Mouse (Mus musculus): Measurements from ENCODE around the gene Zdhhc5. TPM values are rescaled to one million over a fixed set of nuclear protein-coding genes. Genes with fewer than 3 reads are reported as not detected.
A peak's percentile ranks its signal among the peaks of the same experiment; 100 is the strongest.

Gene Zdhhc5
- polyA plus RNA-seq, 1 experiment, result 14.6 TPM

- H3K4me1 ChIP-seq (ENCODE audit: control insufficient read depth, insufficient read depth, low read length), result no peaks in the 10 kb centered on the region
- H3K4me3 ChIP-seq (replicated peaks; ENCODE audit: control insufficient read depth, low read depth, low read length), result no peak overlapping the region
- H3K27ac ChIP-seq (ENCODE audit: control insufficient read depth, insufficient read depth, low read depth, low read length, poor library complexity), result no peak overlapping the region
- TF ChIP-seq CTCF (IDR thresholded peaks at IDR 0.05; ENCODE audit: control insufficient read depth, insufficient read depth, low read length) (no peak), POLR2A (IDR thresholded peaks at IDR 0.05; ENCODE audit: borderline replicate concordance, control insufficient read depth, low read depth, low read length) (no peak)
- WGBS, result 85% methylated on average over 1 of the region's 1 CpGs
Measured at GRCm38 (mm10) chr2:84703497-84703896, 11.5 kb downstream of the Zdhhc5 start.

GRCm38 (mm10) chr2:84695007-84695695, 19.8 kb downstream of the Zdhhc5 start:
- Histone ChIP-seq H3K27ac (ENCODE audit: control insufficient read depth, insufficient read depth, low read depth, low read length, poor library complexity) (no peak overlapping the region), H3K4me3 (replicated peaks; ENCODE audit: control insufficient read depth, low read depth, low read length) (no peak overlapping the region), H3K4me1 (ENCODE audit: control insufficient read depth, insufficient read depth, low read length) (no peaks in the 10 kb centered on the region)
- 91% methylated on average over 5 of the region's 5 CpGs for WGBS
- TF ChIP-seq POLR2A (IDR thresholded peaks at IDR 0.05; ENCODE audit: borderline replicate concordance, control insufficient read depth, low read depth, low read length), result no peak

GRCm38 (mm10) chr2:84690050-84690449, 24.9 kb downstream of the Zdhhc5 start:
- no peak overlapping the region for H3K27ac ChIP-seq (ENCODE audit: control insufficient read depth, insufficient read depth, low read depth, low read length, poor library complexity)
- no peak for TF ChIP-seq POLR2A (IDR thresholded peaks at IDR 0.05; ENCODE audit: borderline replicate concordance, control insufficient read depth, low read depth, low read length)
- TF ChIP-seq CTCF (IDR thresholded peaks at IDR 0.05; ENCODE audit: control insufficient read depth, insufficient read depth, low read length), result no peak
- 91% methylated on average over 12 of the region's 12 CpGs for WGBS
- H3K4me1 ChIP-seq (ENCODE audit: control insufficient read depth, insufficient read depth, low read length), result no peaks in the 10 kb centered on the region
- no peak overlapping the region for H3K4me3 ChIP-seq (replicated peaks; ENCODE audit: control insufficient read depth, low read depth, low read length)

- no peaks in the 10 kb centered on the region for H3K4me1 ChIP-seq (ENCODE audit: control insufficient read depth, insufficient read depth, low read length)
- WGBS, result 68% methylated on average over 2 of the region's 2 CpGs
- H3K27ac ChIP-seq (ENCODE audit: control insufficient read depth, insufficient read depth, low read depth, low read length, poor library complexity), result no peak overlapping the region
- TF ChIP-seq CTCF (IDR thresholded peaks at IDR 0.05; ENCODE audit: control insufficient read depth, insufficient read depth, low read length) (no peak), POLR2A (IDR thresholded peaks at IDR 0.05; ENCODE audit: borderline replicate concordance, control insufficient read depth, low read depth, low read length) (no peak)
- H3K4me3 ChIP-seq (replicated peaks; ENCODE audit: control insufficient read depth, low read depth, low read length), result no peak overlapping the region
Measured at GRCm38 (mm10) chr2:84688080-84688844, 26.7 kb downstream of the Zdhhc5 start.

- 64% methylated on average over 6 of the region's 6 CpGs for WGBS
- H3K27ac ChIP-seq (ENCODE audit: control insufficient read depth, insufficient read depth, low read depth, low read length, poor library complexity), result peak overlapping the region; percentile 94
- H3K4me3 ChIP-seq (replicated peaks; ENCODE audit: control insufficient read depth, low read depth, low read length), result peak overlapping the region; percentile 20
- H3K4me1 ChIP-seq (ENCODE audit: control insufficient read depth, insufficient read depth, low read length), result no peaks in the 10 kb centered on the region
- no peak for TF ChIP-seq CTCF (IDR thresholded peaks at IDR 0.05; ENCODE audit: control insufficient read depth, insufficient read depth, low read length)
Measured at GRCm38 (mm10) chr2:84682605-84683183, 32.3 kb downstream of the Zdhhc5 start.

- Histone ChIP-seq H3K4me3 (replicated peaks; ENCODE audit: control insufficient read depth, low read depth, low read length) (peak within 1 kb of the TSS; percentile 98), H3K4me1 (ENCODE audit: control insufficient read depth, insufficient read depth, low read length) (no peaks in the 10 kb centered on the region; the same call in 1 of the 2 replicates), H3K27ac (ENCODE audit: control insufficient read depth, insufficient read depth, low read depth, low read length, poor library complexity) (peak within 1 kb of the TSS; percentile 20; the same call in 1 of the 2 replicates)
- 18% methylated on average over 8 of the region's 8 CpGs for WGBS
- TF ChIP-seq CTCF (IDR thresholded peaks at IDR 0.05; ENCODE audit: control insufficient read depth, insufficient read depth, low read length) (no peak), POLR2A (IDR thresholded peaks at IDR 0.05; ENCODE audit: borderline replicate concordance, control insufficient read depth, low read depth, low read length) (no peak)
Measured at GRCm38 (mm10) chr2:84679016-84679415, 36.0 kb downstream of the Zdhhc5 start, which contains the start of gene Tmx2. Tmx2 (minus strand) TSS chr2:84679140.

- H3K4me3 ChIP-seq (replicated peaks; ENCODE audit: control insufficient read depth, low read depth, low read length), result peak within 1 kb of the TSS; percentile 98
- H3K4me1 ChIP-seq (ENCODE audit: control insufficient read depth, insufficient read depth, low read length), result no peaks in the 10 kb centered on the region; the same call in 1 of the 2 replicates
- no peak for TF ChIP-seq CTCF (IDR thresholded peaks at IDR 0.05; ENCODE audit: control insufficient read depth, insufficient read depth, low read length)
- TF ChIP-seq POLR2A (IDR thresholded peaks at IDR 0.05; ENCODE audit: borderline replicate concordance, control insufficient read depth, low read depth, low read length), result peak; percentile 44; the same call in 1 of the 2 replicates
- WGBS, result under 1% methylated on average over 44 of the region's 44 CpGs
- H3K27ac ChIP-seq (ENCODE audit: control insufficient read depth, insufficient read depth, low read depth, low read length, poor library complexity), result peak within 1 kb of the TSS; percentile 20; the same call in 1 of the 2 replicates
Measured at GRCm38 (mm10) chr2:84677968-84678880, 36.8 kb downstream of the Zdhhc5 start, which contains the start of the genes Gm28635 and Med19. Gm28635 (minus strand) TSS chr2:84678041. Med19 (plus strand) TSS chr2:84678402.
